Mouse (Mus musculus) spleen, adult 2 months (tissue): ENCODE data around the gene Snd1.

Experiments used
- CTCF ChIP-seq: fragments of 200-500 bp; IDR thresholded peaks from 2 replicates; pipeline ENCODE4 v1.5.1; 2011; ENCODE audit warnings: mild to moderate bottlenecking, inconsistent platforms; ENCODE audit not compliant: insufficient read depth, insufficient read length, insufficient replicate concordance; ENCODE audit errors: extremely low read depth
- POLR2A ChIP-seq: fragments of 200-500 bp; IDR thresholded peaks from 2 replicates; pipeline ENCODE4 v1.6.1; 2011; ENCODE audit warnings: low read depth, low read length, inconsistent platforms

- TF ChIP-seq CTCF = no peak
- TF ChIP-seq POLR2A = no peak
Observed at GRCm38 (mm10) chr6:28830306-28830705, 355.4 kb downstream of the Snd1 start.
